Mouse (Mus musculus) stomach, embryonic 15.5 days (tissue): ENCODE results near the gene Plcxd2. TPM values are rescaled to one million over a fixed set of nuclear protein-coding genes. Genes with fewer than 3 reads are reported as not detected.

Experiments used
- ATAC-seq: fragments of 200-750 bp; cut with Nextera tagmentation; 2 replicates; pipeline ENCODE4 v1.8.0; 2017; ENCODE audit warnings: low read depth, moderate number of reproducible peaks, moderate TSS enrichment; ENCODE audit not compliant: insufficient read depth, low FRiP score
- H3K27ac ChIP-seq: fragments of 300-500 bp; sonication (generic); 2 replicates; pipeline ENCODE4 v1.5.1; 2015; ENCODE audit warnings: mild to moderate bottlenecking, inconsistent platforms
- H3K27me3 ChIP-seq: fragments of 300-500 bp; sonication (generic); replicated peaks from 2 replicates; pipeline ENCODE4 v1.6.1; 2015; ENCODE audit warnings: inconsistent platforms
- H3K36me3 ChIP-seq: fragments of 300-500 bp; sonication (generic); 2 replicates; pipeline ENCODE4 v1.6.1; 2015; ENCODE audit warnings: inconsistent platforms
- H3K4me1 ChIP-seq: fragments of 300-500 bp; sonication (generic); 2 replicates; pipeline ENCODE4 v1.6.1; 2015; ENCODE audit warnings: inconsistent platforms
- H3K4me2 ChIP-seq: fragments of 300-500 bp; sonication (generic); 2 replicates; pipeline ENCODE4 v1.6.1; 2015; ENCODE audit warnings: mild to moderate bottlenecking, inconsistent platforms
- H3K4me3 ChIP-seq: fragments of 300-500 bp; sonication (generic); replicated peaks from 2 replicates; pipeline ENCODE4 v1.5.1; 2015; ENCODE audit warnings: inconsistent platforms
- H3K9ac ChIP-seq: fragments of 300-500 bp; sonication (generic); 2 replicates; pipeline ENCODE4 v1.6.1; 2015; ENCODE audit warnings: inconsistent platforms
- H3K9me3 ChIP-seq: fragments of 300-500 bp; sonication (generic); 2 replicates; pipeline ENCODE4 v1.6.1; 2016; ENCODE audit warnings: inconsistent platforms
- WGBS: fragments of 180-500 bp; shearing (Covaris S2); methylation state at CpG from one replicate; pipeline ENCODE4 v1.1.7; 2015; 5-methylcytosine and 5-hydroxymethylcytosine counted together
- polyA plus RNA-seq: library from polyadenylated mRNA; unstranded; fragments of >200 nt; fragmentation: Nextera tagmentation; extraction: Ambion mirVana; gene quantifications from 2 replicates; pipeline ENCODE4 v1.2.1, GENCODE M21; 2015

Gene Plcxd2
- 2.2 and 2.4 TPM in 2 replicates for polyA plus RNA-seq

- H3K27me3 ChIP-seq: no peaks in the 10 kb centered on the region
- H3K27ac ChIP-seq: peak within 1 kb of the TSS; percentile 78
- peak within 1 kb of the TSS; percentile 47 for H3K9ac ChIP-seq
- no peaks in the 10 kb centered on the region for H3K36me3 ChIP-seq
- H3K9me3 ChIP-seq: no peaks in the 10 kb centered on the region
- ATAC-seq: peak; percentile 98
- H3K4me3 ChIP-seq: peak within 1 kb of the TSS; percentile 67
- peak within 1 kb of the TSS; percentile 90 for H3K4me2 ChIP-seq
- H3K4me1 ChIP-seq: no peaks in the 10 kb centered on the region
- WGBS: under 1% methylated on average over 38 of the region's 39 CpGs
These were observed at the start of gene Plcxd2 for GRCm38 (mm10) chr16:46010153-46010905. Plcxd2 (minus strand) TSS chr16:46010218.

GRCm38 (mm10) chr16:46046906-46047305 lies 36.9 kb upstream of the Plcxd2 start:
- no peaks in the 10 kb centered on the region for H3K36me3 ChIP-seq
- H3K9me3 ChIP-seq: no peaks in the 10 kb centered on the region
- H3K9ac ChIP-seq: no peak overlapping the region
- H3K27ac ChIP-seq: no peak overlapping the region
- no peak overlapping the region for H3K4me3 ChIP-seq
- H3K4me2 ChIP-seq: no peak overlapping the region
- no peaks in the 10 kb centered on the region for H3K27me3 ChIP-seq
- ATAC-seq: no peak
- H3K4me1 ChIP-seq: no peaks in the 10 kb centered on the region
- WGBS: 80% methylated on average over 2 of the region's 2 CpGs

- 43% methylated on average over 2 of the region's 2 CpGs for WGBS
These were observed 26.2 kb upstream of the Plcxd2 start for GRCm38 (mm10) chr16:46036261-46036660.

GRCm38 (mm10) chr16:46033896-46034295 lies 23.9 kb upstream of the Plcxd2 start:
- WGBS: 73% methylated on average over 9 of the region's 9 CpGs

More at GRCm38 (mm10) chr16:46036261-46036660, 26.2 kb upstream of the Plcxd2 start:
- Histone ChIP-seq H3K9ac (no peak overlapping the region), H3K27ac (no peak overlapping the region), H3K36me3 (no peaks in the 10 kb centered on the region), H3K4me3 (no peak overlapping the region), H3K4me2 (no peak overlapping the region), H3K27me3 (no peaks in the 10 kb centered on the region), H3K9me3 (no peaks in the 10 kb centered on the region), H3K4me1 (no peaks in the 10 kb centered on the region)
- ATAC-seq: no peak

GRCm38 (mm10) chr16:46022958-46023491 lies 13.0 kb upstream of the Plcxd2 start:
- Histone ChIP-seq H3K4me2 (no peak overlapping the region), H3K27ac (no peak overlapping the region), H3K36me3 (no peaks in the 10 kb centered on the region), H3K27me3 (no peaks in the 10 kb centered on the region), H3K4me1 (no peaks in the 10 kb centered on the region), H3K4me3 (no peak overlapping the region), H3K9me3 (no peaks in the 10 kb centered on the region), H3K9ac (no peak overlapping the region)
- WGBS: 59% methylated on average over 5 of the region's 5 CpGs
- no peak for ATAC-seq

More at GRCm38 (mm10) chr16:46033896-46034295, 23.9 kb upstream of the Plcxd2 start:
- no peak overlapping the region for H3K27ac ChIP-seq
- no peak overlapping the region for H3K4me2 ChIP-seq
- H3K27me3 ChIP-seq: no peaks in the 10 kb centered on the region
- H3K4me3 ChIP-seq: no peak overlapping the region
- no peaks in the 10 kb centered on the region for H3K9me3 ChIP-seq
- no peak overlapping the region for H3K9ac ChIP-seq
- no peak for ATAC-seq
- no peaks in the 10 kb centered on the region for H3K4me1 ChIP-seq
- no peaks in the 10 kb centered on the region for H3K36me3 ChIP-seq

- Histone ChIP-seq H3K9ac (no peak overlapping the region), H3K9me3 (no peaks in the 10 kb centered on the region), H3K4me2 (no peak overlapping the region), H3K4me1 (no peaks in the 10 kb centered on the region), H3K4me3 (no peak overlapping the region), H3K27ac (no peak overlapping the region), H3K36me3 (no peaks in the 10 kb centered on the region), H3K27me3 (no peaks in the 10 kb centered on the region)
- 42% methylated on average over 5 of the region's 5 CpGs for WGBS
- ATAC-seq: peak; percentile 58; the same call in 1 of the 2 replicates
These were observed 12.3 kb upstream of the Plcxd2 start for GRCm38 (mm10) chr16:46022189-46022928.

GRCm38 (mm10) chr16:46021302-46021701 lies 11.3 kb upstream of the Plcxd2 start:
- Histone ChIP-seq H3K4me3 (no peak overlapping the region), H3K4me2 (no peak overlapping the region), H3K9me3 (no peaks in the 10 kb centered on the region), H3K9ac (no peak overlapping the region), H3K27me3 (no peaks in the 10 kb centered on the region), H3K36me3 (no peaks in the 10 kb centered on the region), H3K4me1 (no peaks in the 10 kb centered on the region), H3K27ac (no peak overlapping the region)
- no peak for ATAC-seq
- 78% methylated on average over 2 of the region's 2 CpGs for WGBS

- no peak for ATAC-seq
- Histone ChIP-seq H3K9me3 (no peaks in the 10 kb centered on the region), H3K4me2 (no peak overlapping the region), H3K27me3 (no peaks in the 10 kb centered on the region), H3K4me3 (no peak overlapping the region), H3K4me1 (no peaks in the 10 kb centered on the region), H3K36me3 (no peaks in the 10 kb centered on the region), H3K27ac (no peak overlapping the region), H3K9ac (no peak overlapping the region)
- WGBS: 81% methylated on average over 2 of the region's 2 CpGs
These were observed 10.4 kb upstream of the Plcxd2 start for GRCm38 (mm10) chr16:46020396-46020795.

- Histone ChIP-seq H3K36me3 (no peaks in the 10 kb centered on the region), H3K27me3 (no peaks in the 10 kb centered on the region), H3K9ac (no peak overlapping the region), H3K4me1 (no peaks in the 10 kb centered on the region), H3K4me2 (no peak overlapping the region), H3K9me3 (no peaks in the 10 kb centered on the region), H3K4me3 (no peak overlapping the region), H3K27ac (no peak overlapping the region)
- ATAC-seq: no peak
- 77% methylated on average over 4 of the region's 4 CpGs for WGBS
These were observed 9.8 kb upstream of the Plcxd2 start for GRCm38 (mm10) chr16:46019799-46020198.

- Histone ChIP-seq H3K4me1 (no peaks in the 10 kb centered on the region), H3K9ac (no peak overlapping the region), H3K27ac (no peak overlapping the region), H3K36me3 (no peaks in the 10 kb centered on the region), H3K9me3 (no peaks in the 10 kb centered on the region), H3K4me3 (no peak overlapping the region), H3K4me2 (no peak overlapping the region), H3K27me3 (no peaks in the 10 kb centered on the region)
- no peak for ATAC-seq
- WGBS: 57% methylated on average over 1 of the region's 1 CpGs
These were observed 9.3 kb upstream of the Plcxd2 start for GRCm38 (mm10) chr16:46019359-46019758.

- Histone ChIP-seq H3K9me3 (no peaks in the 10 kb centered on the region), H3K27me3 (no peaks in the 10 kb centered on the region), H3K4me2 (no peak overlapping the region), H3K4me1 (no peaks in the 10 kb centered on the region), H3K36me3 (no peaks in the 10 kb centered on the region), H3K27ac (no peak overlapping the region), H3K4me3 (no peak overlapping the region), H3K9ac (no peak overlapping the region)
- 73% methylated on average over 1 of the region's 1 CpGs for whole genome bisulfite sequencing
- no peak for ATAC-seq
These were observed 1.7 kb upstream of the Plcxd2 start for GRCm38 (mm10) chr16:46011696-46012095.

GRCm38 (mm10) chr16:46010906-46011220 lies 845 bp upstream of the Plcxd2 start:
- Histone ChIP-seq H3K36me3 (no peaks in the 10 kb centered on the region), H3K27ac (peak overlapping the region; percentile 78), H3K4me3 (peak overlapping the region; percentile 67), H3K9me3 (no peaks in the 10 kb centered on the region), H3K9ac (peak overlapping the region; percentile 14; the same call in 1 of the 2 replicates), H3K4me1 (no peaks in the 10 kb centered on the region), H3K4me2 (peak overlapping the region; percentile 90), H3K27me3 (no peaks in the 10 kb centered on the region)
- 6% methylated on average over 5 of the region's 5 CpGs for WGBS
- no peak for ATAC-seq
